In the genomic region with DNA sequence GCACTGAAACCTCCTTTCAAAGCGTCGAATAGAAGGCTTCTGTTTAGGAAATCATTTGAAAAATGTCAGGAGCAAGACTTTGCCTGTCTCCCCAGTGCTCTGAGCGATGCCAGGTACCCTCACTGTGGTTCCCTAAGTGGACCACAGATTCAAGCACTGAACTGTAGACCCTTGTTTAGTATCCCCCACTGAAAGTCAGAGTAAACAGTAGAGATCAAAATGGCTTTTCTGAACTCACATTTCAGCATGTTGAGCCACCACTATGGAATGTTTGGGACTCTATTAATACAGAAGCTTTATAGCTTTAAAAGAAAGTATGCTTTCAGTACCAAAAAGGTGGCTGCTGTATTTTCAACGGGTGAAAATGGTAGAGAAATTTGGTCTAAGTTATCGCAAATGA, we compare ENCODE assay signal across 21 mouse cellular contexts.
A peak's percentile ranks its signal among the peaks of the same experiment; 100 is the strongest.
DNase-seq lines count a peak whose midpoint lies in the region; ATAC-seq lines count a peak whose summit lies in the region.
"Had no signal": no experiment of that assay in that cellular context is flagged by ENCODE, and none has a peak within 500 bp of the region (broad histone marks: within the 10 kb centered on the region; RNA-seq: fewer than 3 reads in every experiment).

No protein-coding gene starts in this region.

- no peaks in the 10 kb centered on the region for H3K36me3 ChIP-seq in limb, embryonic 12.5 days
- H3K36me3 ChIP-seq in limb, embryonic 10.5 days = no peaks in the 10 kb centered on the region
- no peaks in the 10 kb centered on the region for H3K36me3 ChIP-seq in limb, embryonic 13.5 days
- H3K36me3 ChIP-seq in limb, embryonic 15.5 days = no peaks in the 10 kb centered on the region
- H3K36me3 ChIP-seq: embryonic facial prominence, embryonic 12.5 days; embryonic facial prominence, embryonic 15.5 days; forebrain, embryonic 15.5 days had no signal

- H3K4me1 ChIP-seq in limb, embryonic 12.5 days (replicated peaks) = no peaks in the 10 kb centered on the region
- no peaks in the 10 kb centered on the region for H3K4me1 ChIP-seq in limb, embryonic 10.5 days
- H3K4me1 ChIP-seq in limb, embryonic 13.5 days = peaks cover 3% of the 10 kb centered on the region; the same call in 1 of the 2 replicates
- H3K4me1 ChIP-seq in limb, embryonic 15.5 days = no peaks in the 10 kb centered on the region; the same call in 1 of the 2 replicates
- H3K4me1 ChIP-seq: embryonic facial prominence, embryonic 15.5 days; forebrain, embryonic 13.5 days; forebrain, embryonic 15.5 days had no signal

- no peak overlapping the region for H3K4me2 ChIP-seq in limb, embryonic 12.5 days
- no peak overlapping the region for H3K4me2 ChIP-seq in limb, embryonic 13.5 days (replicated peaks)
- H3K4me2 ChIP-seq in limb, embryonic 15.5 days = no peak overlapping the region
- H3K4me2 ChIP-seq: embryonic facial prominence, embryonic 12.5 days; embryonic facial prominence, embryonic 15.5 days; forebrain, embryonic 13.5 days; forebrain, embryonic 15.5 days had no signal

- H3K4me3 ChIP-seq in limb, embryonic 12.5 days (replicated peaks) = no peak overlapping the region
- H3K4me3 ChIP-seq in limb, embryonic 10.5 days = no peak overlapping the region
- H3K4me3 ChIP-seq in limb, embryonic 13.5 days = no peak overlapping the region
- H3K4me3 ChIP-seq in limb, embryonic 15.5 days = no peak overlapping the region
- H3K4me3 ChIP-seq: embryonic facial prominence, embryonic 12.5 days; embryonic facial prominence, embryonic 15.5 days; forebrain, embryonic 13.5 days; forebrain, embryonic 15.5 days had no signal

- no peak overlapping the region for H3K9ac ChIP-seq in limb, embryonic 12.5 days (replicated peaks)
- H3K9ac ChIP-seq in limb, embryonic 13.5 days = no peak overlapping the region
- no peak overlapping the region for H3K9ac ChIP-seq in limb, embryonic 15.5 days
- H3K9ac ChIP-seq: embryonic facial prominence, embryonic 12.5 days; embryonic facial prominence, embryonic 15.5 days; forebrain, embryonic 13.5 days; forebrain, embryonic 15.5 days; forebrain, postnatal 0 days had no signal

- H3K9me3 ChIP-seq in limb, embryonic 12.5 days = no peaks in the 10 kb centered on the region
- H3K9me3 ChIP-seq in limb, embryonic 10.5 days (replicated peaks) = no peaks in the 10 kb centered on the region
- no peaks in the 10 kb centered on the region for H3K9me3 ChIP-seq in limb, embryonic 13.5 days
- H3K9me3 ChIP-seq in limb, embryonic 15.5 days = no peaks in the 10 kb centered on the region
- H3K9me3 ChIP-seq: embryonic facial prominence, embryonic 12.5 days; embryonic facial prominence, embryonic 15.5 days; forebrain, embryonic 13.5 days; forebrain, embryonic 15.5 days had no signal

- H3K27me3 ChIP-seq in limb, embryonic 12.5 days = no peaks in the 10 kb centered on the region
- no peaks in the 10 kb centered on the region for H3K27me3 ChIP-seq in limb, embryonic 10.5 days (ENCODE audit: low read depth, poor library complexity, severe bottlenecking)
- no peaks in the 10 kb centered on the region for H3K27me3 ChIP-seq in limb, embryonic 13.5 days
- H3K27me3 ChIP-seq in limb, embryonic 15.5 days = no peaks in the 10 kb centered on the region
- H3K27me3 ChIP-seq: embryonic facial prominence, embryonic 12.5 days; embryonic facial prominence, embryonic 15.5 days; forebrain, embryonic 13.5 days; forebrain, embryonic 15.5 days had no signal

- no peak for DNase-seq in limb, embryonic 10.5 days (ENCODE audit: low spot score)
- DNase-seq in spleen, postnatal 10 days (ENCODE audit: low spot score in 2 of 2) = no peak
- no peak for DNase-seq in left cerebral cortex, adult 8-10 months (ENCODE audit: low spot score in 2 of 2)
- DNase-seq: adrenal gland, adult 2 months; adrenal gland, postnatal 10 days; adrenal gland, postnatal 25 days; cerebellum, adult 11 months; cerebellum, adult 18-20 months; cerebellum, adult 8-10 months; cerebellum, adult 9-11 months; cerebellum, postnatal 14 days; cerebellum, postnatal 36 days; embryo, embryonic 11 days; forebrain, postnatal 0 days had no signal

- H3K27ac ChIP-seq in limb, embryonic 12.5 days = no peak overlapping the region
- H3K27ac ChIP-seq in limb, embryonic 10.5 days = no peak overlapping the region
- no peak overlapping the region for H3K27ac ChIP-seq in limb, embryonic 13.5 days
- H3K27ac ChIP-seq in limb, embryonic 15.5 days = no peak overlapping the region
- H3K27ac ChIP-seq: embryonic facial prominence, embryonic 12.5 days; embryonic facial prominence, embryonic 15.5 days; forebrain, embryonic 13.5 days; forebrain, embryonic 15.5 days had no signal

- ATAC-seq in limb, embryonic 12.5 days (ENCODE audit: insufficient number of reproducible peaks, insufficient read depth, low FRiP score, low TSS enrichment, low read depth) = peak; percentile 52; the same call in 1 of the 2 replicates
- peak; percentile 83 for ATAC-seq in limb, embryonic 13.5 days (ENCODE audit: low FRiP score, low read depth)
- ATAC-seq in limb, embryonic 15.5 days (ENCODE audit: insufficient number of reproducible peaks, low FRiP score, low TSS enrichment, low read depth) = peak; percentile 69
- ATAC-seq: forebrain, embryonic 13.5 days; forebrain, embryonic 15.5 days; forebrain, postnatal 0 days had no signal

- 75% methylated on average over 5 of the region's 5 CpGs for WGBS in limb, embryonic 12.5 days
- 88% methylated on average over 5 of the region's 5 CpGs for WGBS in limb, embryonic 10.5 days
- 63% methylated on average over 5 of the region's 5 CpGs for WGBS in limb, embryonic 13.5 days
- WGBS in limb, embryonic 15.5 days = 59% methylated on average over 5 of the region's 5 CpGs
